Mouse (Mus musculus): Measurements from ENCODE around the gene Ece2. TPM values are rescaled to one million over a fixed set of nuclear protein-coding genes. Genes with fewer than 3 reads are reported as not detected.
A peak's percentile ranks its signal among the peaks of the same experiment; 100 is the strongest.

Gene Ece2
- polyA plus RNA-seq, 1 experiment: not detected

DNA sequence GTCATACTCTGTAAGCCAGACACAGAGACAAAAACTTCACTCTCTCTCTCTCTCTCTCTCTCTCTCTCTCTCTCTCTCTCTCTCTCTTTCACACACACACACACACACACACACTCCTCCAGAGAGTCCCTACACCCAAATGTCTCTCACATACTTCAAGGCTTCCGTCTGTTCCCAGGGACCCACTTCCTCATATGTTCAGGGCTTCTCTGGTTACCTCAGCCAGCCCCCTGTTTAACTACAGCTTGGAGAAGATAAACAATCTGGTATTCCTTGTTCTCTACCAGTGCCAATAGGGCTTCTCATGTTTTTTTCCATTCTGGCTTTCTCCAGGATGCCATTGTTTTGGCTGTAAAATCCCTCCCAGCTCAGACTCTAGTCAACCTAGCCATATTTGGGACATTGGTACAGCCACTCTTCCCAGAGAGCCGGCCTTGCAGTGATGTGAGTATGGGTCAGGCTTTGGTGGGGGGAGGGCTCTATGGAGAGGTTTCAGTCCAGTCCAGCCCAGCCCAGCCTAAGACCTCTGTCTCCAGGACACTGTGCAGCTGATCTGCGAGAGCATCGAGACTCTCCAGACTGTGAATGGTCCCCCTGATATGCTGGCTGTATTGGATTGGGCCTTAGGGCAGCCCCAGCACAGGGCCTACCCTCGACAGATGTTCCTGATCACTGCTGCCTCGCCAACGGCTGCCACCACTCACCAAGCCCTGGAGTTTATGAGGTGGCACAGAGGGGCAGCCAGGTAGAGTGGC, 32.8 kb upstream of the Ece2 start:
- Histone ChIP-seq H3K36me3 (ENCODE audit: control insufficient read depth) (no peaks in the 10 kb centered on the region), H3K27me3 (ENCODE audit: control insufficient read depth) (peaks cover 31% of the 10 kb centered on the region), H3K9me3 (ENCODE audit: control insufficient read depth, low read length) (no peaks in the 10 kb centered on the region), H3K4me1 (ENCODE audit: control insufficient read depth) (peaks cover 33% of the 10 kb centered on the region), H3K4me3 (replicated peaks) (no peak overlapping the region)
- no peak for TF ChIP-seq GATA1 (IDR thresholded peaks at IDR 0.05; ENCODE audit: low read length)
- TF ChIP-seq TAL1 (IDR thresholded peaks at IDR 0.05; ENCODE audit: low read length): no peak

DNA sequence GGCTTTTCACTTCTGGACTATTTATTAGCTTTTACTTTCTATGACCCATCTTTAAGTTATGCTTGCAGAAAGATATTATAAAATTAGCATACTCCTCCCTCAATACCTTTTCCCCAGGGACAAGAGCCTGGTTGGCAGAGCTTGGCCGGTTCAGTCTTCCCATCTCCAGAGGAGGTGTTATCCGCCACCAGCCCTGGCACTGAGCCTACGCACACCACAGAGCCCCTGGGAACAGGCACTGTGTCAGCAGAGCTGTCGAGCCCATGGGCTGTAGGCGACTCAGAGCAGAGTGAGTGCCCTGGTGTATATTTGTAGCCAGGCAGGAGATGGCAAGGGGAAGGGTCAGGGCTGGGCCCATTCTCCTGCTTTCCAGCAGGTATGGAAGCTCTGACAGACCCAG, 29.1 kb upstream of the Ece2 start:
- peaks cover 5% of the 10 kb centered on the region for H3K27me3 ChIP-seq (ENCODE audit: control insufficient read depth)
- peaks cover 16% of the 10 kb centered on the region for H3K4me1 ChIP-seq (ENCODE audit: control insufficient read depth)
- H3K9me3 ChIP-seq (ENCODE audit: control insufficient read depth, low read length): no peaks in the 10 kb centered on the region
- TF ChIP-seq GATA1 (IDR thresholded peaks at IDR 0.05; ENCODE audit: low read length): no peak
- no peak for TF ChIP-seq TAL1 (IDR thresholded peaks at IDR 0.05; ENCODE audit: low read length)
- peaks cover 18% of the 10 kb centered on the region for H3K36me3 ChIP-seq (ENCODE audit: control insufficient read depth)
- H3K4me3 ChIP-seq (replicated peaks): no peak overlapping the region

DNA sequence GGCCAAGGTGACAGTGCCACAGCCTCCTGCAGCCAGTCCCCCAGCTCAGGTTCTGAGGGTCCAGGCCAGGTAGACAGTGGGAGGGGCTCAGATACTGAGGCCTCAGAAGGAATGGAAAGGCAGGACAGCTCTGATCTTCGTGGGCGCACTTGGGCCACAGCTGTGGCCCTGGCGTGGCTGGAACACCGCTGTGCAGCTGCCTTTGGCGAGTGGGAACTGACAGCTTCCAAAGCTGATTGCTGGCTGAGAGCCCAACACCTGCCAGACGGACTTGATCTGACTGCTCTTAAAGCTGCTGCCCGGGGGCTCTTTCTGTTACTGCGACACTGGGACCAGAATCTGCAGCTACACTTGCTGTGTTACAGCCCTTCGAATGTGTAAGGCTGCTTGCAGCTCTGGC, 24.9 kb upstream of the Ece2 start:
- H3K4me1 ChIP-seq (ENCODE audit: control insufficient read depth): peaks cover 13% of the 10 kb centered on the region
- H3K9me3 ChIP-seq (ENCODE audit: control insufficient read depth, low read length): no peaks in the 10 kb centered on the region
- H3K36me3 ChIP-seq (ENCODE audit: control insufficient read depth): peaks cover 53% of the 10 kb centered on the region
- no peak overlapping the region for H3K4me3 ChIP-seq (replicated peaks)
- TF ChIP-seq GATA1 (IDR thresholded peaks at IDR 0.05; ENCODE audit: low read length): no peak
- no peak for TF ChIP-seq TAL1 (IDR thresholded peaks at IDR 0.05; ENCODE audit: low read length)
- peaks cover 5% of the 10 kb centered on the region for H3K27me3 ChIP-seq (ENCODE audit: control insufficient read depth)

DNA sequence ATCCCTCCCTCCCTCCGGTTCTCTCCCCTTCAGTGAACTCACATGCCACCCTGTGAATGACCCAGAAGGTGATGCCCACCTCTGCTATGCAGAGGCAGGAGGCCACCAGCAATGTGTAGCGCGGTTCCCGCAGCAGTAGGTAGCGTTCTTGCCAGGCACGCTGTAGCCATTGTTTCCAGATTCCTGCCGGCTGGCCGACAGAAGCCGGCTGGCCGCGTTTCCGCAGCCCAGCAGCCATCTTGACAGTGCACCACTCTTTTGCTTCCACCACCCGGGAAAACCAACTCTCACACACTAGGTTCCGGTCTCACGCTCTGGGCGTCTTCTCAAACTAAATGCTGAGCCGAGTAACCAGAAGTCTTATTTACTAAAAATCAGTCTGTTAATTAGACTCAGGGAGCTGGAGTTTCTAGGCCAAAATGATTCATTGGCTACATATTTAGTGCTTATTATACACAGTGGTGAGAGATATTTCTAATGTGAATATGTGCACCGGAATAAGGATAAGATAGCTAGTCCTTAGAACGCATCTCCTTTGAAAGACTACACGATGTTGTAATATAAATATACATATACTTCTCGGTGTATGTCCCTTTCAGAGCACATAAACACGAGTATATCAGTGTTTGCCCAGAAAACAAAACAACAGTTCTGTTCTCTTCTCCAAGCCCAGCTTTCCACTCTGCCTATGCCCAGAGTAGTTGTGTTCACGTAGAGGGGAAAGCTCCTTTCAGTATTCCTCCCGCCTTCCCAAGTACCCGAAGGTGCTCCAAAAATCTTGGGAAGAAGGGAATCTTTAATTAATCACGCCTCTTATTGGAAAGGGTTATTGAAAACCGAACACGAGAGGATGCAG, 18.9 kb upstream of the Ece2 start:
- Histone ChIP-seq H3K9me3 (ENCODE audit: control insufficient read depth, low read length) (no peaks in the 10 kb centered on the region), H3K4me1 (ENCODE audit: control insufficient read depth) (peaks cover 42% of the 10 kb centered on the region), H3K4me3 (replicated peaks) (peak overlapping the region; percentile 83), H3K36me3 (ENCODE audit: control insufficient read depth) (peaks cover 35% of the 10 kb centered on the region), H3K27me3 (ENCODE audit: control insufficient read depth) (no peaks in the 10 kb centered on the region)
- TF ChIP-seq GATA1 (IDR thresholded peaks at IDR 0.05; ENCODE audit: low read length) (no peak), TAL1 (IDR thresholded peaks at IDR 0.05; ENCODE audit: low read length) (no peak)

DNA sequence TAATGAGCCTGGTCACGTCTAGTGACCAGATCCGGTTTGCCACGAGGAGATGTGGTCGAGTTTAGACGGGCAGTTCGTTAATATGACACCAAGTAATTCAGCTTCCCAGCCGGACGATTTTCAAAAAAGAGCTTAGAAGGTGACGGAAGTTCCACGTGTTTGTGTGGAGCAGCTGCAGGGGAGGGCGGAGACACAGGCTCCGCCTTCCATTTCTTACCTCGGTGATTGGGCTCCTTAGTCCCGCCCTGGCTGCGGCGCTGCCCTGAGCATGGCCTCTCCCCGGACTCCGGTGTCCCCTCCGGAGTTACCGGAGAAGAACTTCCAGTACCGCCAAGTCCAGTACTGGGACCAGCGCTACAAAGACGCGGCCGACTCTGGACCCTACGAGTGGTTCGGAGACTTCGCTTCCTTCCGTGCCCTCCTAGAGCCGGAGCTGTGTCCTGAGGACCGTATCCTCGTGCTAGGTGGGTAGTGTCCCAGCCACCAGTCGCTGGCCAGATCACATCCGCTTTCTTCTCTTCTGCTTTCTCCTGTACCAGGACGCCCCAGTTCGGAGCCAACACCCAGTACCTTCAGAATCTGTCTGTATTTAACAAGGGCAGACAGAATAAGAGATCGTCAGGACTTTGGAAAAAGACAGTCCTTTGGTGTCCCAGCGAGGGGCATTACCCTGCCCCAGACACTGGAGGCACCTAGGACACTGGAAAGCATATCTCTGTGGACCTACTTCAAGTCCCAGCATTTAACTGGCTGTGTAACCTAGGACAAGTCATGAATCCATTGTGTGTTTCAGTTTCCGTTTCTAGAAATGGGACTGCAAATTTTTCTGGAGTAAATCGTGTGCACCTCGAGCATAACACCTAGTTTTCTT, 18.0 kb upstream of the Ece2 start, which contains the start of the genes Eef1akmt4, Gm49333 and Alg3:
Gene Eef1akmt4, plus strand, starts transcription at position 237 of the 871 bp plus-strand sequence.
Gene Gm49333, plus strand, starts transcription at position 254 of the 871 bp plus-strand sequence.
Gene Alg3, minus strand, starts transcription at position 379 of the 871 bp plus-strand sequence.
- H3K9me3 ChIP-seq (ENCODE audit: control insufficient read depth, low read length): no peaks in the 10 kb centered on the region
- H3K4me1 ChIP-seq (ENCODE audit: control insufficient read depth): peaks cover 42% of the 10 kb centered on the region
- no peaks in the 10 kb centered on the region for H3K27me3 ChIP-seq (ENCODE audit: control insufficient read depth)
- peak within 1 kb of the TSS; percentile 83 for H3K4me3 ChIP-seq (replicated peaks)
- peaks cover 26% of the 10 kb centered on the region for H3K36me3 ChIP-seq (ENCODE audit: control insufficient read depth)
- TF ChIP-seq TAL1 (IDR thresholded peaks at IDR 0.05; ENCODE audit: low read length): no peak
- no peak for TF ChIP-seq GATA1 (IDR thresholded peaks at IDR 0.05; ENCODE audit: low read length)

- no peak for TF ChIP-seq TAL1 (IDR thresholded peaks at IDR 0.05; ENCODE audit: low read length)
- Histone ChIP-seq H3K9me3 (ENCODE audit: control insufficient read depth, low read length) (peaks cover 12% of the 10 kb centered on the region; the same call in 1 of the 2 replicates), H3K36me3 (ENCODE audit: control insufficient read depth) (no peaks in the 10 kb centered on the region), H3K4me3 (replicated peaks) (peak overlapping the region; percentile 24), H3K4me1 (ENCODE audit: control insufficient read depth) (peaks cover 27% of the 10 kb centered on the region), H3K27me3 (ENCODE audit: control insufficient read depth) (peaks cover 74% of the 10 kb centered on the region)
Measured at GRCm38 (mm10) chr16:20619541-20620398, 9.9 kb upstream of the Ece2 start.

DNA sequence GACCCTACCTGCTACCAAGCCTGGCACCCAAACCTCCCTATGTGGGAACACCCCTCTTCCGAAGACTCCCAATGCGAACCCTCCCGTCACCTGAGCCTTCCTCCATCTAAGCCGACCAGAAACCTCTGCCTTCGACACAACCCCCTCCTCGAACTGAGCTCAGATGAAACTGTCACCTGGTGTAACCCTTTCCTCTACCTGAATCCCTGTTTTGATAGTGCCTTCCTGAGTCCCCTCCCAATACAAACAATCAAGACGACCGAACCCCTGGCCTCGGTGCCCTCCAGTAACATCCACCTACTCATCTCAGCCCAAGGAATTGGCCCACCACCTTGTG, 9.3 kb upstream of the Ece2 start:
- TF ChIP-seq TAL1 (IDR thresholded peaks at IDR 0.05; ENCODE audit: low read length): no peak
- TF ChIP-seq GATA1 (IDR thresholded peaks at IDR 0.05; ENCODE audit: low read length): no peak
- Histone ChIP-seq H3K4me3 (replicated peaks) (peak overlapping the region; percentile 69), H3K4me1 (ENCODE audit: control insufficient read depth) (peaks cover 27% of the 10 kb centered on the region), H3K9me3 (ENCODE audit: control insufficient read depth, low read length) (peaks cover 12% of the 10 kb centered on the region; the same call in 1 of the 2 replicates), H3K36me3 (ENCODE audit: control insufficient read depth) (no peaks in the 10 kb centered on the region), H3K27me3 (ENCODE audit: control insufficient read depth) (peaks cover 79% of the 10 kb centered on the region)

GRCm38 (mm10) chr16:20620751-20621190, 8.9 kb upstream of the Ece2 start:
- H3K27me3 ChIP-seq (ENCODE audit: control insufficient read depth): peaks cover 83% of the 10 kb centered on the region
- TF ChIP-seq TAL1 (IDR thresholded peaks at IDR 0.05; ENCODE audit: low read length): no peak
- no peak for TF ChIP-seq GATA1 (IDR thresholded peaks at IDR 0.05; ENCODE audit: low read length)

More at GRCm38 (mm10) chr16:20620751-20621190, 8.9 kb upstream of the Ece2 start:
- Histone ChIP-seq H3K9me3 (ENCODE audit: control insufficient read depth, low read length) (peaks cover 12% of the 10 kb centered on the region; the same call in 1 of the 2 replicates), H3K36me3 (ENCODE audit: control insufficient read depth) (no peaks in the 10 kb centered on the region), H3K4me1 (ENCODE audit: control insufficient read depth) (peaks cover 27% of the 10 kb centered on the region), H3K4me3 (replicated peaks) (peak overlapping the region; percentile 69)

All from erythroblast, embryonic 14.5 days (primary cell).